Mouse (Mus musculus): ENCODE data around the gene Znrf2. TPM values are rescaled to one million over a fixed set of nuclear protein-coding genes. Genes with fewer than 3 reads are reported as not detected.

The Znrf2 gene
- total RNA-seq, 2 experiments from 2014 or later: 24.0 to 27.6 TPM

DNA sequence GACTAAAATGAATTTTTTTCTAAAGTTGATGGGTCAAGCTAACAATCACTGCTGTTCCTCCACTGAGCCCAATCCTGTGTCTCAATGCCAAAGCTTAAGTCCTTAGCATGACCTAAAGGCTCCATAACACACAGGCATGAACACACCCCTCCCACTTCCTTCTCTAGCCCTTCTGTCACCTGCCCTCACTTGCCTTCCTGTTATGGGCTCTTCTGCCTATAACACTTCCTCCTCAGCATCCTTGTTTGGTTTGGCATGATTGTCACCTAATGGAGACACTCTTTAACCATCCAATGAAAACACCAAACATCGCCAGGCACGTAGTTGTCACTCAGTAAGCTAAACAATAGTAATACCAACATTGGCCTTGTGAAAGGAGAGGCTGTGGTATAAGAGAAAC, 85.8 kb downstream of the Znrf2 start:
- intact Hi-C loops (cut with DNase I): no loop called here
- no peak for DNase-seq

DNA sequence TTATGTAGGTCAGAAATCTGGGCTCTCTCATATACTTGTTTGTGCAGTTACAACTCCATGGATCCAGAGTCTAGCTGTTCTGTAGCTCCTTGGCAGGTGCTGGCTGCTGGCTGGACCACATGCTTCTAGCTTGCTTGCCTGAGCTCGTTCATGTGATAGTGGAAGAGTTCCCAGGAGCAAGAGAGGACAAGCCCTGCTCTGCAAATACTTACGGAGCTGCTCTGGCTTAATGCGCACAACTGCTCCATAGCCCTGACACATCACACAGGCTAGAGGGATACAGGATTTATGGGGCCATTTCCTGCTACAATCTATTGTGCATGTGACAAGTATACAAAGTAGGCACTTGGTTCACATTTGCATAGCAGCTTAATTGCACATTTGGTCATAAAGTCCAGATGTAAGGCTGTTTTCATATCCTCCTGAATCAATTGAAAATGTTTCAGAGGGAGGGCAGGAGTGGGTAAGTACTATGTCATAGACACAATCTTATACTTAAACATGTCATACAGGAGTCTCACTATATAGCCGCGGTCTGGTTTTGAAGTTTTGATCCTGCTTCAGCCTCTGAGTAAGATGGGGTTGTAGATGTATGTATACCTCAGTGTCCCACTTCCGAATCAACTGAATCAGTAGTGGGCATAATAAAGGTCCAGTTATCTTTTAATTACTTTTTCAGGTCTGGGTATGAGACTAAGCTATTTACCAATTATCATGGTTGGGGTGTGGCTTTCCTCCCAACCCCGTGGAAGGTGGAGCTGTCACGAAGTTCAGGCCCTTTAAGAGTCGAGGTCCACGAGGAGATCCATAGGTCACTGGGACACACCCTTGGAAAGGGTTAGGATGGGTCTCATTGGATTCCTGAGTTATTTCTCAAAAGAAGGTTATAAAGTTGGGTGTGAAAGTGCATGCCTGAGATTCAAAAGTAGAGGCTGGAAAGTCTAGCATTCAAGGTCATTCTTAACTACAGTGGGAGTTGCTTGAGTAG, 89.6 kb downstream of the Znrf2 start:
- intact Hi-C loops (cut with DNase I): no loop called here

DNA sequence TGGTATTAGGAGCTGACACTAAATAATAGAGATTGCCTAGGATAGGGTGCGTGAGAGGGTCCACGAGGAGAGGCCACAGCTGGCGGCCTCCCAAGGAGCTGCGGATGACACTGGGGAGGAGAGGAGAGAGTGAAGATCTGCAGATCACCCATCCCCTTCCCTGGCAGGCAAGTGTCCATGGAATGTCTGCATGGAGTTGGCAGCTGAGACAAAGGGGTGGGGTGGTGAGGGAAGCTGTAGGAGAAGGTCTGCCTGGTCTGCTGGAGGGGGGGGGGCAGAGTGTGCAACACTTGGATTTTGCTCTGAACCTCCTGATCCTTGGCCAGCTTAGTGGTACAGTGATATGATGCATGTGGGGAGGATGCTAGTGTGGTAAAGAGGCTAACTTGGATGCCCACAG, 98.3 kb downstream of the Znrf2 start:
- DNase-seq: no peak
- intact Hi-C loops (cut with DNase I): loop anchor here (5.0 kb wide), 3 partner anchors 57 to 208 kb away; partner anchors contain the start of gene Nod1

More for the DNA sequence above, 89.6 kb downstream of the Znrf2 start:
- DNase-seq: peak; percentile 47 to 62

DNA sequence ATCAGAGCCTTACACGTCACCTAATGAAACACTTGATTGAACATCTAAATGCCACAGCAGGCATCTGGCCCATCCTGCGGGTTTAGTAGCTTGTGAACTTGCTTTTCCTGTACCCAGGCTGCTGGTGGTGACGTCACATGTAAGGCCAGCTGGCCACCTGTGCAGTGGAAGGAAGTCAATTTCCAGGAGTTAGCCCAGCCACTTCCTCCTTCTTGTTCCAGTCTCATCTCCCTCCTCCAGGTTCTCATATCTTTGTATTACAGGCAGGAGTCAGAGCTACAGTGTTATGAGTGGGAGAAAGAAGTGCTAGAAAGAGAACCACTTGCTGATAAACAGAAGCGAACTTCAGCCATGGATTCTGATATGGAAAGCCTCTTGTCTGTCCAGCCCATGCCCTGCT, 99.4 kb downstream of the Znrf2 start:
- no peak for DNase-seq
- intact Hi-C loops (cut with DNase I): loop anchor here (2.0 to 5.0 kb wide), 4 partner anchors 56 to 251 kb away; partner anchors contain the start of genes Ggct and Nod1

DNA sequence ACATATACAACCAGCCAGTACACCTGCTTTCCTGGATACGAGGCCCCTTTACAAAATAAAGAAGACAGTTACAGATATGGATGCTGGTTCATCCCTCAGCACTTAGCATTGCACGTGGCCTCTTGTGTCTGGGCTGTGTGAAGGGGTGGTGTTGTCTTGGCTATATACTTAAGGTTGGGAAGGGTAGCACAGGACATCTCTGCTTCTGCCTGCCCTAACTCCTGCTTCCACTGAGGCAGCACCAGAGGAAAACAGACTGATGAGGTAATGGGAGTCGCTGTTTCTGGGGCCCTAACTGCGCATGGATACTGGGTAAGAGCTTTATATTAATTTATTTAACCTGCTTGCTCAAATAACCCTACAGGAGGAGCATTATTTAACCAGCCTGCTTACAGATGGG, 100.2 kb downstream of the Znrf2 start:
- no peak for DNase-seq
- intact Hi-C loops (cut with DNase I): loop anchor here (1.0 to 5.0 kb wide), 5 partner anchors 55 to 250 kb away; partner anchors contain the start of genes Ggct and Nod1

DNA sequence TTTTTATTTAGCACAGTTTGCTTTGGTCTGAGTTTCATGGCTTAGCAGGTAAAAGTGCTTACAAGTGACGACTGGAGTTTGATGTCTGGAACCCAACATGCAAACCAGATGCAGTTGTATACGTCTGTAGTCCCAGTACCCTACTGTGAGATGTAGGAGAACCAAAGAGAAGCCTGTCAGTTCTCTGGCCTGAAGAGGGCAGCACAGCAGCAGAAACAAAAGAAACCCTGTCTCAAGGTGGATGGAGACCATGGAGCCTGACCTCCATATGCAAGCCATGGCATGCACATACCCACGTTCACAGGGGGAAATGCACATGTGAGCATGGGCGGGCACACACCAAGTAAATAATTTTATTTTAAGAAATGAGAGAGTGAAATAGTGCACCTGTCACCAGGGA, 100.8 kb downstream of the Znrf2 start:
- intact Hi-C loops (cut with DNase I): loop anchor here (1.0 to 5.0 kb wide), 5 partner anchors 55 to 249 kb away; partner anchors contain the start of genes Ggct and Nod1
- peak; percentile 76 to 80 for DNase-seq

DNA sequence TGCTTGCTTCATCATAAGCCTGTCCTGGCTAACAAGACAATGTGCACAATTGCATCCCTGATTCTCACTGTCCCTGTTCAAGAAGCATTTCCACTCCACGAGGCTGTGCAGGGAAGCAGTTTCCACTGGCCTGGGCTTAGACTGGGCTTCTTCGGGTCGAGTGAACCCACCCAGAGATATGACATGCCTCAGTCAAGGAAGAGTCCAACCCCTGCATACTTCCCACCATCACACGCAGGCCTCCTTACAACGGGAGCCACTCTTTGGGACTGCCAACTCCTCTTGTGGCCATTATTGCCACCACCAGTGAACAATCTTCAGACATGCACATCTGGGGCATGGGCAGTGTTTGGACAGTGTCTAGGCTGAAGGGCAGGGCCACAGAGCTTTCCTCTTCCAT, 101.8 kb downstream of the Znrf2 start:
- intact Hi-C loops (cut with DNase I): loop anchor here (5.0 kb wide), 2 partner anchors 54 to 211 kb away; partner anchors contain the start of gene Nod1

DNA sequence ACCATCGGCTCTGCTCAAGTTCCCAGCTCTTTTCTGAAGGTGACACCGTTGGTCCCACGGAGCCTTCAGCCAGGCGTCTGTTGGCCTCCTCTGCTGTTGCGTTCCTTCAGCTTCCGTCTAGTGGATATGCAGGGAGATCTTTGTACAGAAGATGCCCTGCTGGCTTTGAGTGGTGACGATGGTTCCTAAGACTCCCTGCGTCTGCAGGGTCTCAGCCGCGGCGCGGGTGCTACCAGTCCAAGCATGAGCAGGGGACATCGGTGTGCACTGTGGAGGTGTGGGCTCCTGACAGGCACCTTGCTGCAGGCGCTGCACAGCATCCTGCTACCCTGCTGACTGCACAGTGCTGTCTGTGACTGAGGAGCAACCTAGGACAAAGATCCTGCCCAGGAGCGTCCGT, 107.8 kb downstream of the Znrf2 start:
- no peak for DNase-seq
- intact Hi-C loops (cut with DNase I): no loop called here

More for the DNA sequence above, 101.8 kb downstream of the Znrf2 start:
- DNase-seq: no peak

DNA sequence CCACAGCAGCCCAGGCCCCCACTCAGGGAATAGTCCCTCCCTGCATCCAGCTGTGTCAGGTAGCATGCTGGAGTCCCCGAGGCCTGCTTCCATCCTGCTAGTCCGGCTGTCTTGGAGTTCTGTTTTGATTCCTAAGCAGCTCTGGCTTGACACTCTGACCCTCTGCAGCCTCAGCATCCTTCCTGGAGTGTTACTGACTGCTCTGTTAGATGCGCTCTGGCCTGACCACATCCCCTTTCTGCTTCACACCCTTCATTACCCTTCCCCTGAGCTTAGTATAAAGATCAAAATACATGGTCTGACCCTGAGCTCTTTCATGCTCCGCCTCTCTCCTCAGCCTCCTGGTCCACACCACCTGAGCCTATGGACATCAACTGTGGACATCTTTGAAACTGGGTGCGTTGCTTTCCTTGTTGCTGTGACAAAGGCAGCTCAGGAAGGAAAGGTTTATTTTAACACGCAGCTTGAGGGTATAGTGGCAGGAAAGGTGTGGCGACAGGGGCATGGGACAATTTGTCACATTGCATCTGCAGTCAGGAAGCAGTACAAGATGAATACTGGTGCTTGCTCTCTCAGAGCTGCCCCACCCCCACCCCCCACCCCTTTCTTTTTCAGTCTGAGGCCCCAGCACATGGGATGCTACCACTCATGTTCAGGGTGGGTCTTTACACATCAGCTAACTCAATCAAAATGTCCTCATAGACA, 109.2 kb downstream of the Znrf2 start:
- intact Hi-C loops (cut with DNase I): no loop called here

DNA sequence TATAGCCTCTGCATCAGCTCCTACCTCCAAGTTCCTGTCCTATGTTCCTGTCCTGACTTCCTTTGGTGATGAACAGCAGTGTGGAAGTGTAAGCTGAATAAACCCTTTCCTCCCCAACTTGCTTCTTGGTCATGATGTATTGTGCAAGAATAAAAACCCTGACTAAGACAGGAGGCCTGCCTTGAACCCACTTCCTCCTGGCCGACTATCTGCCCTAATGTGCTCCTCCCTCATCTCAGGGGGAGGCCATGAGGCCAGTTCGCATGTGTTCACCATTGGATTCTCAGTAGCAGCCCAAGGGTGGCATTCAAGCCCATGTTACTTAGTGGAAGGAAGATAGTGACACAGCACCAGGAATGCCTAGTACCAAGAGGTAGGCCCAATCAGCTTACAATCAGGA, 110.2 kb downstream of the Znrf2 start:
- no peak for DNase-seq
- intact Hi-C loops (cut with DNase I): no loop called here

More for the DNA sequence above, 109.2 kb downstream of the Znrf2 start:
- no peak for DNase-seq

DNA sequence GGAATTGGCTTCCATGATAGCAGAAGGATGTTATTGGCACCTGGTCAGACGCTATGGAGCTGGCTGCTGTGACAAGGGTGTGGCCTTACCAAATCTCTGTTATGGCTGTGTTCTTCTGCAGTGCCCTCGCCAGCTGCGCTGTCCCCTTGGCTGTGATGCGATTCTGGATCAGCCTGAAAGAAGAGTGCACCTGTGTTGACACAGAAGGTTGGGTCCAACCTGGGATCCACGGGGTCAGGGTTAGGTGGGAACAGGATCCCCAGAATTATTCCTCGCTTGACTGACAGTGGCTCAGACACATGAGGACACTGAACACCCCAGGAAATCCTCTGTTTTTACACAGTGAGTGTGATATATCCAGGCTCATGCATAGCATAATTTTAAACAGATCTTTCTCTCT, 111.2 kb downstream of the Znrf2 start:
- no peak for DNase-seq
- intact Hi-C loops (cut with DNase I): no loop called here

DNA sequence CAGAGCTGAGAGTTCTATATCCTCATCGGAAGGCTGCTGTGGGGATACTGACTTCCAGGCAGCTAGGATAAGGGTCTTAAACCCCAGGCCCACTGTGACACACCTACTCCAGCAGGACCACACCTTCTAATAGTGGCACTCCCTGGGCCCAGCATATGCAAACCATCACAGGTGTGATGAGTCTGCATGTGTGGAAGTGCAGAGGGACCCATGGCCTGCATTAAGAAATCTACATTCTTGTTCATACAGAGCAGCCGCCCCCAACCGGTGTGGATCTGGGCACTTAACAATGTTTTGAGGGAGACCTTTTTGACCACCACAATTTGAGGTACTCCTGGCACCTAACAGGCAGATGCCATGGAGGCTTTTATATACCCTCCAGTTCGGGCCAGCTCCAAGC, 114.9 kb downstream of the Znrf2 start:
- intact Hi-C loops (cut with DNase I): no loop called here
- DNase-seq: no peak

DNA sequence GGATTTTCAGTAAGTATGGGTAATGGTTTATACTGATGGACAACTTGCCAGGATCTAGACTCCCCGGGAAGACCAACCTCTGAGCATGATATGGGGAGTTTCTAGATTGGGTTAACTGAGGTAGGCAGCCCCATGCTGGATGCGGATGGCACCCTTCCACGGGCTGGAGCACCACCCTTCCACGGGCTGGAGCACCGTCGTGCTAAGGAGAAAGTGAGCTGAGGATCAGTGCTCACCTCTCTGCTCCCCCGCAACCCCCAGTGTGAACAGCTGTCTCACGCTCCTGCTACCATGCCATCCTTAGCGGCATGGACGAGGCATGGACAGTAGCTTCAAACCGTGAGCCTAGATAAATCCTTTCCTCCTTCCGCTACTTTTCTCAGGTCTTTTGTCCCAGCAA, 115.8 kb downstream of the Znrf2 start:
- DNase-seq: no peak
- intact Hi-C loops (cut with DNase I): no loop called here

DNA sequence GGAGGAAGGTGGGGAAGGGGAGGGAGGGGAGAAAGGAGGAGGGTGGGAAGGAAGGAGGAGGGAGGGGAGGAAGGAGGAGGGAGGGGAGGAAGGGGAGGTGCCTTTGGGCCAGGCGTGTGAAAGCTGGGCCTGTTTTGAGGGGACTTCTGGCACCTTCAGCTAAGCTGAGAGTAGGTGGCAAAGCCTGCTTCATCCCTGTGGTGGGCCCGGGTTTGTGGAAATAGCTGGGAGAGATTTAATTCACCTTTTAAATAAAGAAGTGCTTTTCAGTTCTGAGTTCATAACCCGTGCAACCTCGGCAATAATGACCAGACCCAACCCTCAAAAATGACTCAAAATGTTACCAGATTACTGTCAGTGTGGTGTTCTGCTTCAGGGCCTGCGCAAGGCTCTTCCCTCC, 116.5 kb downstream of the Znrf2 start:
- no peak for DNase-seq
- intact Hi-C loops (cut with DNase I): no loop called here

DNA sequence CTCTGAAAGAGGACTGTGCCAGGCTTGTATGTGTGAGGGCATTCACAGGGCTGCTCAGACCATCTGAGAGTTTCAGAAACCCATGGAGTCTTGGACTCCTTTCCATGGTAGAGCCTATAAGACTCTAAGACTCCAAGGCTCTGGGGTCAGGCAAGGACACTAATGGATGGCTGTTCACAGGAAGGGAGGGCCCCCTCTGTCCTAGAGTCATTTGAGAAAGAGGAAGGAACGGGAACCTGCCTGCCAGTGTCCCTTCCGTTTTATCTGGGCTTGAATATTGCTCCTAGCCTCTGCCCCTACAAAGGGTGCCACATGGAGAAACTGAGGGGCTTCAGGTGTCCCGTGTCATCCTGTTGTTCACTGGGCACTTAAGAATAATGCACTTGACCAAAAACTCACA, 117.2 kb downstream of the Znrf2 start:
- DNase-seq: no peak
- intact Hi-C loops (cut with DNase I): no loop called here

DNA sequence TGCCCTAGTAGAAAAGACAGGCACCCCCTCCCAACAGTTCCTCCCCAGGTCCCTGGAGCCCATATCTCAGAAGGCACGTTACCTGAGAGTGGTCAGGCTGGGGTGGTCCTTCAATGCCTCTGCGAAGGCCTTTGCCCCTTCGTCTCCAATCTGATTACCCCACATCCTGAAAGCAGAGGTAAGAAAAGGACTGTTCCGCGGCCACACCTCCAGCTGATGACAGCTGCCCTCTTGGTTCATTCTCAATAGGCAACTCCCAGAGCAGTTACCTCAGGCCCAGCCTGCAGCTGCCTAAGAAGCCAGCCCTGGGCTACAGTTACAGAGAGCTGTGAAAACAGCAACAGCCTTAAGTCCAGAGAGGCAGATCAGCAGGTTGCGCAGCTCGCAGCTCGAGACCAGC, 117.6 kb downstream of the Znrf2 start:
- intact Hi-C loops (cut with DNase I): no loop called here
- no peak for DNase-seq

DNA sequence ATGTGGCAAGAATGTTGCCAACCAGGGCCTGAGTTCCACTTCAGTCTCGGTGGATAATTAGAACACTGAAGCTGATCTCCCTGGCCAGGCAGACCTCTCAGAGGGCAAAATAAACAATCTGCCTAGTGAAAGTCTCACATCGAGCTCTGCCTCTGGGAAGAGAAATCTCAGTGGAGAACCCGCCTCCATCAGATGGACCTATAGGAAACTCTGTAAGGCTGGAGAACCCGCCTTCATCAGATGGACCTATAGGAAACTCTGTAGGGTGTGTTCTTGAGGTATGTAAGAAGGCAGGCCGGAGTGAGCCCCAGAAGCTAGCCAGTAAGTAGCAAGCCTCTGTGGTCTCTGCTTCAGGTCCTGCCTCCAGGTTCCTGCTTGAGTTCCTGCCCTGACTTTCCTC, 118.2 kb downstream of the Znrf2 start:
- intact Hi-C loops (cut with DNase I): loop anchor here (5.0 kb wide), 1 partner anchor 37 kb away; the partner anchor contains the start of gene Nod1
- no peak for DNase-seq

DNA sequence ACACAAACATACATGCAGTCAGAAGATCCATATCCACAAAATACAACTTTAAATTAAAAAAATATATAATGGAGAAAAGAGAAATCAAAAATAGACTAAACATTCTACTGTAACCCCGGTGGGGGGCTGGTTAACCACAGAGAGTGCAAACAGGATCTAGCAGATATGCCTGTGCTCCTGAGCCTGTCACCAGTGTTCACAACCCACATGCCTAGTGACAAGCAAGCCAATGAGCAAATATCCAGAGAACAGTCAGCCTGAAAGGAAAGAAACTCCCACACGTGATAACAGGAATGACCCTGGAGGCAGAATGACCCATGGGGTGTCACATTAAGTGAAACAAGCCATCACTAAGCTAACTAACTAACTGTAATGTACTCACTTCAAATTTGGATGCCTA, 119.8 kb downstream of the Znrf2 start:
- DNase-seq: no peak
- intact Hi-C loops (cut with DNase I): loop anchor here (5.0 kb wide), 1 partner anchor 36 kb away; the partner anchor contains the start of gene Nod1

DNA sequence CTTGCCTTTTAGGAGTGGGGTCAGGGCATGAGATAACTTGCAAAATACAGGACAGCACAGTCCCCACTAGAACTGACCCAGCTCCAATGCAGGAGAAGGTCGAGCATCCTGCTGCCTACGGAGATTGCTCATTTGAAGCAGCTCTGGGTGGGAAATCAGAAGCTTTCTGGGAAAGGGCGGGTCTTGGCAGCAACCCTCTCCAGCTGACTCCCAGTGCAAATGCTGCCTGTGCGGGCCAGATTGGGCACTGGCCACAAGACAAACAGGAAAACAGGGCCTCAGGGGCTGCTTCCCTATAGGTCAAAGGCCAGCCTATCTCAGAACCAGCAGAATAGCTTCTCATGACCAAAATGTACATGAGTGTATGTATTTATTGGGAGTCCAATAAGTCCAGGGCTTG, 122.9 kb downstream of the Znrf2 start:
- DNase-seq: peak; percentile 55 to 60
- intact Hi-C loops (cut with DNase I): loop anchor here (5.0 kb wide), 1 partner anchor 33 kb away; the partner anchor contains the start of gene Nod1

DNA sequence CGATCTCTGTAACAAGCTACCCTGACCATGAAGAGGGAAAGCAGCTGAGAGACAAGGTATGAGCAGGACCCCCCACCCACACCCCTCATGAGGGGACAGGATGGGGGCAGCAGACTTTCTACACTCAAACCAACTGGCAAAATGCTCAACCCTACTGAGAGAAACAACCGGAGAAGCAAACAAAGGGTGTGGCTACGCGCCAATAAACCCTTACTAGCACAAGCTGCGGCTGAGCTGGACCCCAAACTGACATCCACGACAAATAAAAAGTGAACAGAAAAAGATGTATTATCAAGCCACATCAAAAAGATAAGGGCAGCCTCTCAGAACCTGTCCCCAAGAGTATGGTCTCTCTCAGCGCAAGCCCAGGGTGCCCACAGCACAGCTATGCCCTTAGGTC, 123.4 kb downstream of the Znrf2 start:
- DNase-seq: no peak

DNA sequence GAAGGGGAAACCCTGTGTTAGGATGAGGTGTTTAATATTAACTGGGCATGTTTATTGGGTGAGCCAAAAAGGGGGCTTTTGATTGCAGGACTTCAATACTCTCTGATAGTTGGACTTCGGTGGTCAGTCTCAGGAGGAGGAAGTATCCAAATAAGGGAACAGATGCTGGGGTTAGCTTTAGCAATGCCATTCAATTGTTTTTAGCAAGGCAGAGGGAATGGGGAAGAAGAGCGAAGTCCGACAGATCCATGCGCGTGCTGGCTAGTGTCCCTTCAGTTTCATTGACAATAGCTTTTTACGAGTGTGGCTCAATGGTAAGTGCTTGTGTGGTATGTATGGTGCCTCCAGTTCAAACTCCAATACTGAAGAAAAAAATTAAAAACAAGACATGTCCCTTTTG, 124.4 kb downstream of the Znrf2 start:
- intact Hi-C loops (cut with DNase I): no loop called here
- no peak for DNase-seq

More for the DNA sequence above, 123.4 kb downstream of the Znrf2 start:
- intact Hi-C loops (cut with DNase I): no loop called here

Measured in heart, postnatal 10 days (tissue).